Mouse (Mus musculus) lung, embryonic 14.5 days (tissue): ENCODE data around the gene Iqck. TPM values are rescaled to one million over a fixed set of nuclear protein-coding genes. Genes with fewer than 3 reads are reported as not detected.
A peak's percentile ranks its signal among the peaks of the same experiment; 100 is the strongest.

Experiments
- ATAC-seq: fragments of 200-750 bp; cut with Nextera tagmentation; 2 replicates; pipeline ENCODE4 v1.8.0; 2017; ENCODE audit warnings: mild to moderate bottlenecking, moderate TSS enrichment, moderate library complexity; ENCODE audit not compliant: insufficient read depth
- DNase-seq: peaks from one replicate; pipeline ENCODE4 v3.0.0-alpha.2; 2015
- H3K27ac ChIP-seq: fragments of 300-500 bp; sonication (generic); 2 replicates; pipeline ENCODE4 v1.5.1; 2014; ENCODE audit warnings: low read depth, mild to moderate bottlenecking, moderate library complexity
- H3K27me3 ChIP-seq: fragments of 300-500 bp; sonication (generic); 2 replicates; pipeline ENCODE4 v1.6.1; 2014; ENCODE audit warnings: low read length, control low read depth; ENCODE audit not compliant: insufficient read depth
- H3K36me3 ChIP-seq: fragments of 300-500 bp; sonication (generic); 2 replicates; pipeline ENCODE4 v1.6.1; 2014; ENCODE audit warnings: control low read depth; ENCODE audit not compliant: insufficient read depth
- H3K4me1 ChIP-seq: fragments of 300-500 bp; sonication (generic); 2 replicates; pipeline ENCODE4 v1.6.1; 2014; ENCODE audit warnings: antibody characterized with exemption, control low read depth; ENCODE audit not compliant: insufficient read depth
- H3K4me2 ChIP-seq: fragments of 300-500 bp; sonication (generic); 2 replicates; pipeline ENCODE4 v1.6.1; 2014; ENCODE audit warnings: mild to moderate bottlenecking
- H3K4me3 ChIP-seq: fragments of 300-500 bp; sonication (generic); 2 replicates; pipeline ENCODE4 v1.5.1; 2014; ENCODE audit warnings: low read depth, low read length
- H3K9ac ChIP-seq: fragments of 300-500 bp; sonication (generic); 2 replicates; pipeline ENCODE4 v1.6.1; 2014
- H3K9me3 ChIP-seq: fragments of 300-500 bp; sonication (generic); 2 replicates; pipeline ENCODE4 v1.6.1; 2016; ENCODE audit warnings: low read depth, low read length, control low read depth
- CTCF ChIP-seq: IDR thresholded peaks from 2 replicates; pipeline ENCODE4 v1.5.1; 2016; ENCODE audit warnings: antibody characterized with exemption, low read depth
- WGBS: fragments of 180-500 bp; shearing (Covaris S2); extraction: QIAGEN DNeasy Blood & Tissue Kit; methylation state at CpG from one replicate; pipeline ENCODE4 v1.1.7; 2014; 5-methylcytosine and 5-hydroxymethylcytosine counted together
- polyA plus RNA-seq: library from polyadenylated mRNA; unstranded; fragments of >200 nt; fragmentation: Nextera tagmentation; extraction: Ambion mirVana; gene quantifications from 2 replicates; pipeline ENCODE4 v1.2.1, GENCODE M21; 2014

Iqck gene
- polyA plus RNA-seq, 1 experiment from 2014 or later = 3.2 TPM

- DNase-seq (peak; percentile 60), ATAC-seq (peak; percentile 40)
- Histone ChIP-seq H3K9ac (peak overlapping the region; percentile 77), H3K9me3 (no peaks in the 10 kb centered on the region), H3K4me2 (peak overlapping the region; percentile 91), H3K27me3 (no peaks in the 10 kb centered on the region), H3K27ac (no peak overlapping the region; the same call in 1 of the 2 replicates), H3K4me1 (peaks cover 18% of the 10 kb centered on the region), H3K4me3 (peak overlapping the region; percentile 61), H3K36me3 (no peaks in the 10 kb centered on the region)
- 2% methylated on average over 21 of the region's 21 CpGs for WGBS
- no peak for TF ChIP-seq CTCF
Observed at GRCm38 (mm10) chr7:118994231-118994842, 138.8 kb downstream of the Iqck start.

- under 1% methylated on average over 42 of the region's 44 CpGs for WGBS
- peak; percentile 95 for ATAC-seq
- no peak within 1 kb of the TSS; the same call in 1 of the 2 replicates for H3K27ac ChIP-seq
Observed at GRCm38 (mm10) chr7:118995007-118995406, 139.5 kb downstream of the Iqck start, which contains the start of gene Gprc5b. Gprc5b (minus strand) TSS chr7:118995211.

GRCm38 (mm10) chr7:118995671-118996070 lies 140.1 kb downstream of the Iqck start:
- H3K4me1 ChIP-seq = peaks cover 18% of the 10 kb centered on the region
- H3K4me3 ChIP-seq = peak overlapping the region; percentile 61
- TF ChIP-seq CTCF = no peak
- H3K27me3 ChIP-seq = no peaks in the 10 kb centered on the region
- 9% methylated on average over 14 of the region's 14 CpGs for WGBS
- no peaks in the 10 kb centered on the region for H3K36me3 ChIP-seq
- H3K9me3 ChIP-seq = no peaks in the 10 kb centered on the region
- H3K4me2 ChIP-seq = peak overlapping the region; percentile 91
- DNase-seq = peak; percentile 21
- H3K9ac ChIP-seq = no peak overlapping the region
- H3K27ac ChIP-seq = no peak overlapping the region
- ATAC-seq = peak; percentile 39

More at GRCm38 (mm10) chr7:118995007-118995406, 139.5 kb downstream of the Iqck start, which contains the start of gene Gprc5b:
- Histone ChIP-seq H3K9me3 (no peaks in the 10 kb centered on the region), H3K4me3 (peak within 1 kb of the TSS; percentile 61), H3K4me1 (peaks cover 18% of the 10 kb centered on the region), H3K9ac (peak within 1 kb of the TSS; percentile 77), H3K27me3 (no peaks in the 10 kb centered on the region), H3K4me2 (peak within 1 kb of the TSS; percentile 91), H3K36me3 (no peaks in the 10 kb centered on the region)
- DNase-seq = peak; percentile 98
- TF ChIP-seq CTCF = no peak

- TF ChIP-seq CTCF = peak; percentile 100
- Histone ChIP-seq H3K9me3 (no peaks in the 10 kb centered on the region), H3K36me3 (no peaks in the 10 kb centered on the region), H3K9ac (no peak overlapping the region), H3K4me2 (peak overlapping the region; percentile 91), H3K4me3 (no peak overlapping the region), H3K27ac (no peak overlapping the region), H3K4me1 (peaks cover 18% of the 10 kb centered on the region), H3K27me3 (no peaks in the 10 kb centered on the region)
- ATAC-seq = peak; percentile 36; the same call in 1 of the 2 replicates
- WGBS = 9% methylated on average over 13 of the region's 13 CpGs
- DNase-seq = peak; percentile 94
Observed at GRCm38 (mm10) chr7:118996137-118996837, 140.7 kb downstream of the Iqck start.

GRCm38 (mm10) chr7:118999857-119000256 lies 144.3 kb downstream of the Iqck start:
- no peak overlapping the region for H3K4me3 ChIP-seq
- ATAC-seq (no peak), DNase-seq (no peak)
- 56% methylated on average over 2 of the region's 2 CpGs for WGBS
- H3K36me3 ChIP-seq = no peaks in the 10 kb centered on the region
- no peak overlapping the region for H3K4me2 ChIP-seq
- H3K9me3 ChIP-seq = no peaks in the 10 kb centered on the region
- H3K4me1 ChIP-seq = peaks cover 7% of the 10 kb centered on the region; the same call in 1 of the 2 replicates
- no peaks in the 10 kb centered on the region for H3K27me3 ChIP-seq
- H3K9ac ChIP-seq = no peak overlapping the region
- no peak for TF ChIP-seq CTCF
- H3K27ac ChIP-seq = no peak overlapping the region

GRCm38 (mm10) chr7:119001965-119002364 lies 146.4 kb downstream of the Iqck start:
- Histone ChIP-seq H3K36me3 (no peaks in the 10 kb centered on the region), H3K4me2 (no peak overlapping the region), H3K9ac (no peak overlapping the region), H3K27ac (no peak overlapping the region), H3K27me3 (no peaks in the 10 kb centered on the region), H3K9me3 (no peaks in the 10 kb centered on the region), H3K4me3 (no peak overlapping the region), H3K4me1 (no peaks in the 10 kb centered on the region)
- ATAC-seq = no peak
- WGBS = 61% methylated on average over 2 of the region's 2 CpGs
- TF ChIP-seq CTCF = no peak
- DNase-seq = no peak

- no peak overlapping the region for H3K4me3 ChIP-seq
- no peak overlapping the region for H3K27ac ChIP-seq
- no peak for ATAC-seq
- no peaks in the 10 kb centered on the region for H3K9me3 ChIP-seq
- 43% methylated on average over 2 of the region's 2 CpGs for WGBS
- no peak overlapping the region for H3K9ac ChIP-seq
- no peak for DNase-seq
- H3K4me2 ChIP-seq = no peak overlapping the region
- TF ChIP-seq CTCF = no peak
- H3K36me3 ChIP-seq = no peaks in the 10 kb centered on the region
- H3K4me1 ChIP-seq = no peaks in the 10 kb centered on the region
- H3K27me3 ChIP-seq = no peaks in the 10 kb centered on the region
Observed at GRCm38 (mm10) chr7:119002501-119002900, 146.9 kb downstream of the Iqck start.
